Mouse (Mus musculus) cerebellum, postnatal 10 days (tissue): ENCODE data around the gene Pebp1.

Experiments used
- DNase-seq, 2 experiments: peaks; one replicate each; pipeline ENCODE4 v3.0.0; 2021; ENCODE audit warnings: mixed read lengths in 2 of 2

The Pebp1 gene

DNA sequence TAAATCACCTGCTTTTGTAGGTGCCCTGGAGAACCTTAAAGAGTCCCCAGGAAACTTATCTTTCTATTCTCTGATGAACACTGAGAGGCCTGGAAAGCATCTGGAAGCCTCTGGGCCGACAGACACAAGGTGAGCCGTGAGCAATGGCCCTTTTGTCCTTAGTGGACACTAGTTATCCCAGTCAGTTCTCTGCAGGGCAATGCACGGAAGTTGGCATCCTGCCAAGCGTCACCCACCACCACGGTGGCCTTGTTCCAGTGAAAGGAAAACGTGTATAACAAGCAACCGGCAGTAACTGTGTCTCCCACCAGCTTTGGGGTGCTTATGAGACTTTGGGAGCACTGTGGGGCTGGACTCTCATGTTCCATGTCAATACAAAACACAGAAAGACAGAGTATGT lies 2.7 kb downstream of the Pebp1 start:
- peak in 1 of 2 experiments; percentile 41 for DNase-seq

GRCm38 (mm10) chr5:117284029-117284428 lies 3.4 kb downstream of the Pebp1 start:
- DNase-seq, result peak in 1 of 2 experiments; percentile 66

- no peak for DNase-seq
Observed at GRCm38 (mm10) chr5:117282360-117282759, 5.1 kb downstream of the Pebp1 start.

DNA sequence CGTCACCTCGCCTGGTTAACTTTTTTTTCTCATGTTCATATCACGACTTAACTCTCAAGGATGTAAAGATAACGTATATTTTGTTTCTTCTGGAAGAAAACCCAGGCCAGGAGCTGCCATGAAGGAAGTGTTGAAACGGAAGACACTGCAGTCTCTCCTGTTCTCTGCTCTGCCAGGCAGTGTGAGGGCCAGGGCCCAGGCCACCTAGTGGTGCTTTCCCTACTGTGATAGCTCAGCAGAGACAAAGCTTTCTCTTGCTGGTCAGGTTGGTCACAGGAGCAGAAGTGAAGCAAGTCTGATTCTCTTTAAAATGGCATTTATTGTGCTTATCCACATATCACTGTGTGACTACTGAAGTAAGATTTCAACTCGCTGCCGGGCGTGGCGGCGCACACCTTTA lies 5.9 kb downstream of the Pebp1 start:
- no peak for DNase-seq

DNA sequence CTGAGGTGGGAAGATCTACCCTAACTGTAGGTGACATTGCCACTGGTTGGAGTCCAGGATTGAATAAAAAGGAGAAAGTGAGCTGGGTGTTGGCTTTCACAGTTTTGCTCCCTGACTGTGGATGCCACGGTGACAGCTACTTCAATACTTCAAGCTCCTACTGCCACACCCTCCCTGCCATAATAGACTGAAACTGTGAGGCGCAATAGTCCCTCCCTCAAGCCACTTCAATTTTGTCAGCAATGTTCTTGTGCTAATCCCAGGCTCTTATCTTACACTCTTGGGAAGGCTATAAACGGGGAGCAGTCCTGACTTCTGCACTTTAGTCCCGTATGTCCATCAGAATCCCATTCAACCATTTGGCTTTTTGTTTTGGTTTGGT lies 7.8 kb downstream of the Pebp1 start:
- no peak for DNase-seq

GRCm38 (mm10) chr5:117278809-117279668 lies 8.4 kb downstream of the Pebp1 start:
- DNase-seq, result no peak

DNA sequence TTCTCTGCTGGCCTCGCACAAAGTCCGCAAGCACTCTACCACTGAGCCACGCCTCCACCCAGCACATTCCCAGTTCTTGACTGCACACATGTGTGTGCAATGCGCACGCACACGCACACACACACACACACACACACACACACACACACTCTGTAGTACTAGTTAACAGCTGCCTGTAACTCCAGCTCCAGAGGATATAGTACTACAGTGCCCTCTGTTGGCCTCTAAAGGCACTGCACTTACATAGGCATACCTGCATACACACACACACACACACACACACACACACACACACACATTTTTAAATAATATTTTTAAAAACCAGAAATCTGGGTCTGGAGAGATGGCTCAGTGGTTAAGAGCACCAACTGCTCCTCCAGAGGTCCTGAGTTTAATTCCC lies 9.6 kb downstream of the Pebp1 start:
- no peak for DNase-seq

DNA sequence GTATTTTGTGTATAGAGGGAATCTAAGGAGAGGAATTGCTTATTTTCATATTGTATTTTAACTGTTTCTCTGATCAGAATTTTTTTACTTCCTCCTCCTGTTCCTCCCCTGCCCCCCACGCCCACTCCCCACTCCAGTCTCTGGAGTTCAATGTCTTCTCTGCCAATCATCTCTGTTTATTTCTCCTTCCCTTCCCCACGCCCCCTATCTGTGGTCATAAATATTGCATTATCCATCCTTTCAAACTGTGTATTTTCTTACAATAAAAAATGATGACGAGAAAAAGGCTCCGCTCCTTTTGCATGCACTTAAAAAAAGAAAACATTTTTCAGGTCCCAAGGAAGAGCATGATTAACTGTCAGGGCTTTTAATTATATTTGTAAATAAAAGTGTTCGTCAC lies 12.6 kb downstream of the Pebp1 start:
- peak; percentile 35 to 74 for DNase-seq

DNA sequence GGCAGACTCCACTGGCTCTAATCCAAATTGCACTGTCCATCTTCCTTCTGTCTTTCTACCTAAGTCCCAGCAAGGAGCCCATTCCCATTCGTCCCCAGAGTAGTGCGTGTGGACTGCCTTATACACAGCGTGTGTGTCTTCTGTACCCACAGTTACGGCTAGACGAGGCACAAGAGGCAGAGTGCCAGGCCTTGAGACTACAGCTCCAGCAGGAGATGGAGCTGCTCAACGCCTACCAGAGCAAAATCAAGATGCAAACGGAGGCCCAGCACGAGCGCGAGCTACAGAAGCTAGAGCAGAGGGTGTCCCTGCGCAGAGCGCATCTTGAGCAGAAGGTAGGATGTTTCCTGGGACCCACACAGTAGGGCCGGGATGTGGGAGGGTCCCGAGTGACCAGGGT lies 15.5 kb downstream of the Pebp1 start:
- DNase-seq, result peak; percentile 43 to 46

DNA sequence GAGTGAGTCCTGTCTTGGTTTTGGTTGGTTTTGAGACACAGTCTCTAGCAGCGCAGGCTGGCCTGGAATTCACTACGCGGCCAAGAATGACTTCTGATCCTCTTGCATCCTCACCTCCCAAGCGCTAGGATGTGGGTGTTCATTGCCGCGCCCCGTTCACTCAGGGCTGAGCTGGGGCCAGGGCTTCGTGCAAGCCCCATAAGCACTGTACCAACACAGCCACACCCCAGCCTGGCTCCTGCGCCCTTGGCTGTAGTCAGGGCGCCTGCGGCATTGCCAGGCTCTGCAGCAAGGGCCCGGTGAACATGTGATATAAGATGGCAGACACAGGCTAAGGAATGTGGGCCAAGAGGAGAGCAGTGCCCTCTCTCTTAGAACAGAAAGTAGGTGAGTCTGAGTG lies 18.0 kb downstream of the Pebp1 start:
- no peak for DNase-seq

DNA sequence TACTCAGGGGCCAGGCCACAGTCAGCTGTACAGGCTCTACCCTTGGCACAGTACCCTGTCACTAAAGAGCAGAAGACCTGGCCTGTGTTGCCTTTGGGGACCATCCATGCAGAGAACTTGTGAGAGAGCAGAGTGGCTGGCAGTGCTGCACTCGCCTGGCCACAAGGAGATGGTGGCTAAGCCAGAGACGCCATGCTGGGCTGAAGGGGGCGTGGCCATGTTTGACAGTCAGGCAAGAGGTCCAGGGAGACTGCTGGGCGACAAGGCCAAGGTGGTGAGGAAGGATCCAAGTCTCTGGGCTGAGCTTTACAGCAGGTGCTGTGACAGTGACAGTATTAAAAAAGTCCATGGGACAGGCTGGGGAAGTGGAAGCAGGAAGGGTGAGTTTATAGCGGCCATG lies 18.7 kb downstream of the Pebp1 start:
- peak; percentile 73 to 76 for DNase-seq

DNA sequence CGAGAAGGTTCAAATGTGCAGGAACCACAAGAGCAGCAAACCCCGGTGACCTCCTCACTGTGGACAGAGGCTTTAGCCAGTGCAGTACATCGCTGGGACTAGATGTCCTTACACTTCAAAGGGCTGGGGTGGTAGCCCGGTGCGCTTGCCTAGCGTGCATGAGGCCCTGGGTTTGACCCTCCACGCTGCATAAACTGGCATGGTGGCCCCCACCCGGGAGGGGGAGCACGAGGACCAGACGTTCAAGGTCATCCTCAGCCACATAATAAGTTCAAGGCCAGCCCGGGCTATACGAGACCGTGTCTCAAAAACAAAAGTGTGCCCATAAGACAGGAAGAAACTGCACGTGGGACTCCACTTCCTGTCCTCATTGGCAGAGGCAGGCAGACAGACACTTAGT lies 19.5 kb downstream of the Pebp1 start:
- no peak for DNase-seq

DNA sequence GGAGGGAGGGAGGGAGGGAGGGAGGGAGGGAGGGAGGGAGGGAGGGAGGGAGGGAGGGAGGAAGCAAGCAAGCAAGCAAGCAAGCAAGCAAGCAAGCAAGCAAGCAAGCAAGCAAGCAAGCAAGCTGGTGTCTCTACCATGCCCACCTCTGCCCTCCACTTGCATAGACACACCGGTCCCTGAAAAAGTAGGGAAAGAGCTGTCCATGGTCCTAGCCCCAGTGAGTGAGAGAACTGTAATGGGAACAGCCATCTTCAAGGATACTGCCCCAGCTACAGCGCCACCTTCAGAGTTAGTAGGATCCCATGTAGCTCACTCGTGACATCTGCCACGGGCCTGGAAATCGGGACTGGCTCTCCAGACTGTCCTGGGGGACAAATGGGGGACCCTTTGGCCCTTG lies 22.7 kb downstream of the Pebp1 start:
- DNase-seq, result no peak

DNA sequence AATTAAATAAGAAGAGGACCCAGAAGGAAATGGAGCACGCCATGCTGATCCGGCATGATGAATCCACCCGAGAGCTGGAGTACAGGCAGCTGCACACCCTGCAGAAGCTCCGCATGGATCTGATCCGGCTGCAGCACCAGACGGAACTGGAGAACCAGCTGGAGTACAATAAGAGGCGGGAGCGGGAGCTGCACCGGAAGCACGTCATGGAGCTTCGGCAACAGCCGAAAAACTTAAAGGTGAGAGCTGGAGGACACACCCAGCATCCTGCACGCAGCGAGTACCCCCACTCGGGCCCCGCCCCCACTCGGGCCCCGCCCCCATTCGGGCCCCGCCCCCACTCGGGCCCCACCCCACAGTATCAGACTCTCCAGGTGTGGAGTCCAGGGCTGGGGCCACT lies 23.9 kb downstream of the Pebp1 start:
- no peak for DNase-seq

DNA sequence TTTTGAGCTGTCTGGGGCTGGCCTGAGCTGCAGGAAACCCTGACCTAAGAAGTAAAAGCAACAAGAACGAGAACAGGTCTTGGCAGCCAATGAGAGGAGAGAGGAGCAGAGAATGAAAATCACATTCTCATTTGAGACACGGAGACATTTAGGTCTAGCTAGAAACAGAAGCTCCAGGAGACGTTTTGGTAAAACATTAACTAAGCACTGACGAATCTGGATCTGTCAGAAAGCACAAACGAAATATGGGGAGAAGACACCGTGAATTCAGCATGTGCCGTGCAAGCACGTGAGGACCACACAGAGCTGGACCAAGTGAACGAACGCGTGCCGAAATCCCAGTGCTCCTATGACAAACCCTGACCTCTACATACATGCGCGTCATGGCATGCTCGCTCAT lies 29.1 kb downstream of the Pebp1 start:
- no peak for DNase-seq

- no peak for DNase-seq
Observed at GRCm38 (mm10) chr5:117251763-117252162, 35.7 kb downstream of the Pebp1 start.

DNA sequence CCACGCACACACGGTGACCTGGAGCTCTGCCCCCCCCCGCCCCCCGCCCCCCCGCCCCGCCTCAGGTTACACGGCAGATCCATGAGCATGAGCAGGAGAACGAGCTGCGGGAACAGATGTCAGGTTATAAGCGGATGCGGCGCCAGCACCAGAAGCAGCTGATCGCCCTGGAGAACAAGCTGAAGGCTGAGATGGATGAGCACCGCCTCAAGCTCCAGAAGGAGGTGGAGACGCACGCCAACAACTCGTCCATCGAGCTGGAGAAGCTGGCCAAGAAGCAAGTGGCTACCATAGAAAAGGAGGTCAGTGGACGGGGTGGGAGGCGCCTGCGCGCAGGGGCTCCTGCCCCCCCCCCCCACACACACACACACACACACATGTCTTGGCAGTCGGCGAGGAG lies 36.6 kb downstream of the Pebp1 start:
- peak; percentile 54 to 59 for DNase-seq

- DNase-seq, result no peak
Observed at GRCm38 (mm10) chr5:117248351-117248750, 39.1 kb downstream of the Pebp1 start.

DNA sequence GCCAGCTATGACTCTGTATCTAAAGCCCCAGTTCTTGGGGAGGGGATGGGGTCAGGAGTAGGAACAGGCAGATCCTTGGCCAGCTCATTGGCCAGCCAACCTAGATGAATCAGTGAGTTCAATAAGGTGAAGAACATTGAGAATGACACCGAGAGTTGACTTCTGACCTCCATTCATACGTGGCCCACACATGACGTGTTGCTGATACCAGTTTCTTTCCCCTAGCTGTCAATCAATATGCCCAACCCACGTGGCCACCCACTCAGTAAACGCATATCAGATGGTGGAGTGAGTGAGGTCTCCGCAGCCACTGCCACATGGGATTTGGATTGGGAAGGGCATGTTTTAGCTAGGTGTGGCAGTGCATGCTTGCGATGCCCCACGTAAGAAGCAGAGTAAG lies 42.3 kb downstream of the Pebp1 start:
- DNase-seq, result no peak

GRCm38 (mm10) chr5:117242671-117243478 lies 44.5 kb downstream of the Pebp1 start:
- peak; percentile 51 to 53 for DNase-seq

DNA sequence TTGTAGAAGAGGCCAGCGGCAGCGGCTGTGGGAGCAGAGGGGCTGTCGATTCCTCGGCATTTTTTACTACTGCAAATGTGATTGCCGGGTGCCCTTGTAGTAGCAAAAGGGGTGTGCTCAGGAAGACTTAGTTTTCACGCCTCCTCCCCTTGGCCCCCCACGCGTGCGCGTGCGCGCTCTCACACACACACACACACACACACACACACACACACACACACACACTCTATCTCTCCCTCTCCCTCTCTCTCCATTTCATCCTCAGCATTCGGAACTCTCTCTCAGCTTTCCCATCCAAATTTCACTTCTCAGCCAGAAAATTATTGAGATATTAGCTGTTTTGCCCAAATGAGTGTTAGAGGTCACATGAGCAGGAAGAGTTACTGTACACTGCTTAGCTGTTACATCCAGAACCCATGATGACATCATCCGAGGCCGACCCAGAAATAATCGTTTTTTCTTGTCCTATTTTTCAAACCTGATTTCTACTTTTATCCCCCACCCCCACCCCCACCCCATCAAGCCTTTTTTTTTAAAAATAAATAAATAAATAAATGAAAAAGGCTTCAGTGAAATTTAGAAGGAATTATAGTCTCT lies 45.4 kb downstream of the Pebp1 start:
- peak; percentile 83 for DNase-seq

GRCm38 (mm10) chr5:117240761-117241322 lies 46.6 kb downstream of the Pebp1 start:
- DNase-seq, result peak; percentile 76

DNA sequence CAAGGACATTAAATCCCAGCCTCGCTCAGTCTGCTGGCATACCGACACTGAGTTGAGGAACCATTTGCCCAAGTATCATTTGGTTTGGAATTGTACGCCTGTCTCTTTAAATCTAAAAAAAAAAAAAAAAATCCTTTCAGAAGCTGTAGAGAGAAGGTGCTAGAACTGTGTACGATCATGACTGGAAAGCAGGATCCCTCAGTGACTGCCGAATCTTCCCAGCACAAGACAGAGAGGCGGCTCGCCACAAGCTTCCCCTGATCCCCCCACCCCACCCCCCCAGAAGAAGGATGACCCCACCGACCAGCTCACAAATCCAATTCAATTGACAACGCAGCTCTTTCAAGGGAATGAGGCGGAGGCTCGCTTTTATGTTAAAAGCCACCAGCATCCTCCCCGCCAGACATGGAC lies 47.1 kb downstream of the Pebp1 start:
- peak; percentile 52 to 62 for DNase-seq
